Mouse (Mus musculus): ENCODE measurements around the gene Clec9a. TPM values are rescaled to one million over a fixed set of nuclear protein-coding genes. Genes with fewer than 3 reads are reported as not detected.
A peak's percentile ranks its signal among the peaks of the same experiment; 100 is the strongest.

Gene Clec9a
- polyA plus RNA-seq, 1 experiment from 2014 or later = 0.25 TPM

DNA sequence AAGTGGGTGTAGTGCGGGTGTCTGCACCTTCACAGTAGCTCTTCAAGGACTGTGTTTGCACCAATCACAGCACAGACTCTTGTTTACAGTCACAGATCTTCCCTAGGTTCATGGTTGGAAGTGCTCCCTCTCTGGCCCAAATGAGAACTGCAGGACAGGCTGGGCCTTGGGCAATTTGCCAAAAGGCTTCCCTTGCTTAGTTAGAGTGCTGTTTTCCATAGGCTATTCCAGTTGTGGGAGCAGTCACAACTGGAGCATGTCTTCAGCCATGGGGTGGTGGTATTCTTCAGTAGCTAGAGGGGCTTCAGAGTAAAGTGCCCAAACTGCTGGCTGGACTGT lies 15.0 kb downstream of the Clec9a start:
- Histone ChIP-seq H3K27me3 (no peaks in the 10 kb centered on the region), H3K9me3 (replicated peaks) (no peaks in the 10 kb centered on the region), H3K36me3 (replicated peaks) (no peaks in the 10 kb centered on the region), H3K27ac (replicated peaks) (no peak overlapping the region), H3K9ac (no peak overlapping the region), H3K4me2 (no peak overlapping the region), H3K4me1 (replicated peaks) (0 out of 2 replicates have a peak, but pooled peaks cover 7% of the 10 kb centered on the region), H3K4me3 (replicated peaks) (no peak overlapping the region)
- peak; percentile 55; the same call in 1 of the 2 replicates for ATAC-seq (ENCODE audit: insufficient read depth)
- WGBS (ENCODE audit: insufficient replicate concordance) = 11% methylated on average over 1 of the region's 1 CpGs

DNA sequence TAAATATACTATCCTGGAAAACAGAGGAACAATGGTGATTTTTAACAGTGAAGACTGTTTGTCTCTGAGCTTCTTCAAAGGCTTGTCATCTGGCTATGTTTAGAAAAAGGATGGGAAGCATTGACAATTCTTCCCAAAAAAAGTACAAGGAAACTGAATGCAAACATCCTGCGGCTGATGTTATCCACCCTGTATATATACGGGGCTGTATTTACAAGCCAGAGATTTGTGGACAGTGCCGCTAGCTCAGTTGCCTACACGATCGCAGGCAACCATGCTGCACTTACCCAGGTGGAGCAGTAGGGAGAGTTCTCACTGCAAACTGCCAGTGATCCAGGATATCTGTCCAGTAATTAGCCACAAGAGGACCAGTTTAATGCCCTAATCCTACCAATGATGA lies 16.6 kb downstream of the Clec9a start:
- H3K36me3 ChIP-seq (replicated peaks) = no peaks in the 10 kb centered on the region
- H3K4me2 ChIP-seq = no peak overlapping the region
- no peak overlapping the region for H3K9ac ChIP-seq
- ATAC-seq (ENCODE audit: insufficient read depth) = 0 out of 2 replicates have a peak, but pooled peaks have one; percentile 13
- H3K4me3 ChIP-seq (replicated peaks) = no peak overlapping the region
- H3K27ac ChIP-seq (replicated peaks) = peak overlapping the region; percentile 38; the same call in 1 of the 2 replicates
- H3K4me1 ChIP-seq (replicated peaks) = 0 out of 2 replicates have a peak, but pooled peaks cover 7% of the 10 kb centered on the region
- H3K27me3 ChIP-seq = no peaks in the 10 kb centered on the region
- 13% methylated on average over 5 of the region's 5 CpGs for WGBS (ENCODE audit: insufficient replicate concordance)
- H3K9me3 ChIP-seq (replicated peaks) = no peaks in the 10 kb centered on the region

DNA sequence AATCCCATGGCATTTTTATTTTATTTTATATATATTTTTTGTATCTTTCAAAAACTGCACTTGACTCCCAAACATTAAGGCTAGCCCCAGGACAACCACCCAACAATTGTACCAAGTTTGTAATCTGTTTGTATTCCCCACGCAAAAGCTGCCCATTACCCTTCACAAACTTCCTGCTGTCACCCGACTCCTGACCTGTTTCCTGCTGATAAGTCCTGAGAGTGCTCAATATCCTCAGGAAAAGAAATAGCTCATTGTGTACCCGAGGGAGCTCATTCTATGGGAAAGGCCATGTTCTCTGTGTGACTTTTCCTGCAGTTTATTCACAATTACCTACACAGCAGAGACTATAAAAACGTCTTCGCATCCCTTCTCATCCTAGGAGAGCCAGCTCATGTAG lies 17.1 kb downstream of the Clec9a start:
- WGBS (ENCODE audit: insufficient replicate concordance) = 12% methylated on average over 5 of the region's 5 CpGs
- Histone ChIP-seq H3K27me3 (no peaks in the 10 kb centered on the region), H3K4me1 (replicated peaks) (0 out of 2 replicates have a peak, but pooled peaks cover 7% of the 10 kb centered on the region), H3K4me3 (replicated peaks) (no peak overlapping the region), H3K9me3 (replicated peaks) (no peaks in the 10 kb centered on the region), H3K4me2 (no peak overlapping the region), H3K9ac (no peak overlapping the region), H3K27ac (replicated peaks) (no peak overlapping the region), H3K36me3 (replicated peaks) (no peaks in the 10 kb centered on the region)
- ATAC-seq (ENCODE audit: insufficient read depth) = peak; percentile 14; the same call in 1 of the 2 replicates

DNA sequence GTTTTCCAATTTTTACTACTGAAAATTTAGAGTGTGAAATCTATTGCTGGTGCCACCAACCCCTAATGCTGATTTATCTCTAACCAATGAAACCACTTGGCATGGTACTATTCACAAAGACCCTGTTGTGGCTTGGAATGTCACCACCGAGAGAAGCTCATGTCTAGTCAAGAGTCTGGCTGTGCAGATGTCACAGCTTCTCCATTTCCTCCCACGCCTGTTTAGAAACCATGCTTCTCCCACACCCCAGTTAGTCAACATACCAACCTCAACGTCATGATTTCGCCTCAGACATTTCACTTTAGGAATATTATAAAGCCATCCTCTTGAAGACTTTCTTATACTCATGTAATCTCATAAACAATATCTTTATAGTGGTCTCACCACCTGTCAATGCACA lies 18.6 kb downstream of the Clec9a start:
- no peaks in the 10 kb centered on the region for H3K36me3 ChIP-seq (replicated peaks)
- H3K4me3 ChIP-seq (replicated peaks) = no peak overlapping the region
- 0 out of 2 replicates have a peak, but pooled peaks cover 7% of the 10 kb centered on the region for H3K4me1 ChIP-seq (replicated peaks)
- H3K27me3 ChIP-seq = no peaks in the 10 kb centered on the region
- no peak for ATAC-seq (ENCODE audit: insufficient read depth)
- WGBS (ENCODE audit: insufficient replicate concordance) = 30% methylated on average over 4 of the region's 4 CpGs
- H3K4me2 ChIP-seq = no peak overlapping the region
- H3K27ac ChIP-seq (replicated peaks) = no peak overlapping the region
- H3K9ac ChIP-seq = no peak overlapping the region
- H3K9me3 ChIP-seq (replicated peaks) = no peaks in the 10 kb centered on the region

DNA sequence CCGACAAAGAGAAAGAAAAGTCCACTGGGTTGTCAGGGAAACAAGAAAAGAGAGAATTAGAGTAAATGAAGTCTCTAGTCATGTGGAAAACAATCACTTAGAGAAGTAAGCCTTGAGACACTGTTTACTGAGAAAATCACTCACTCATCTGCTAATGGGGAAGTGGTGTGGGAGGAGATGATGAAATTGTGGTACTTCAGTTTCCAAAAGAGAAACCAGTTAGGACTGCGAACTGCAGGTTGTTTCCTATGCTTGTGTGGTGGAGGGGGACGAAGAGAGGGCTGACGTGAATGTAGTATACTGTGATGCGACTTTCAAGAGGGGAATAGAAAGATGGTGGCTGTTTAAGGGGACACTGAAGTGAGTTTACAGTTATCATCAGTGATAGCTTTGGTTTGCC lies 25.6 kb downstream of the Clec9a start:
- no peaks in the 10 kb centered on the region for H3K4me1 ChIP-seq (replicated peaks)
- no peak overlapping the region for H3K4me3 ChIP-seq (replicated peaks)
- 0 out of 2 replicates have a peak, but pooled peaks have one; percentile 12 for ATAC-seq (ENCODE audit: insufficient read depth)
- 19% methylated on average over 5 of the region's 5 CpGs for WGBS (ENCODE audit: insufficient replicate concordance)
- H3K9ac ChIP-seq = no peak overlapping the region
- no peaks in the 10 kb centered on the region for H3K27me3 ChIP-seq
- H3K4me2 ChIP-seq = no peak overlapping the region
- no peaks in the 10 kb centered on the region for H3K9me3 ChIP-seq (replicated peaks)
- H3K36me3 ChIP-seq (replicated peaks) = no peaks in the 10 kb centered on the region
- no peak overlapping the region for H3K27ac ChIP-seq (replicated peaks)

DNA sequence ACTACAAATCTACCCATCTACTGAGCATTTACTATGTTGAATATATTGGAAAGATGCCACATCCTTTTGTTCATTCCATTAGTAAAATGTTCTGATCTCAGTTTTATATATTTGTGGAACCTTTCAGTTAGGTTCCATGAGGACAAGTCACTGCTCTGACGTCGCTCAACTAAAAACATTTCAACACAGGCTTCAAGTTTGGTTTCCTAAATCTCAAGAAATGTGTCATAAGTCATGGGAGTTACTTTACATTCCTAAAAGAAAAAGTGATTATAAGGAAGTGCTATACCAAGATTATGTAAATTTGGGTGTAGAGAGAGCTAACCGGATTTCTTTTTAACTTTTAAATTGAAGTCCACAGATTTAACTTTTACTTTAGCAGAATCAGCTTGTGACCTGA lies 27.4 kb downstream of the Clec9a start:
- Histone ChIP-seq H3K4me1 (replicated peaks) (no peaks in the 10 kb centered on the region), H3K9me3 (replicated peaks) (no peaks in the 10 kb centered on the region), H3K9ac (no peak overlapping the region), H3K36me3 (replicated peaks) (no peaks in the 10 kb centered on the region), H3K4me2 (no peak overlapping the region), H3K27ac (replicated peaks) (no peak overlapping the region), H3K27me3 (no peaks in the 10 kb centered on the region), H3K4me3 (replicated peaks) (no peak overlapping the region)
- WGBS (ENCODE audit: insufficient replicate concordance) = 61% methylated on average over 3 of the region's 3 CpGs
- no peak for ATAC-seq (ENCODE audit: insufficient read depth)

DNA sequence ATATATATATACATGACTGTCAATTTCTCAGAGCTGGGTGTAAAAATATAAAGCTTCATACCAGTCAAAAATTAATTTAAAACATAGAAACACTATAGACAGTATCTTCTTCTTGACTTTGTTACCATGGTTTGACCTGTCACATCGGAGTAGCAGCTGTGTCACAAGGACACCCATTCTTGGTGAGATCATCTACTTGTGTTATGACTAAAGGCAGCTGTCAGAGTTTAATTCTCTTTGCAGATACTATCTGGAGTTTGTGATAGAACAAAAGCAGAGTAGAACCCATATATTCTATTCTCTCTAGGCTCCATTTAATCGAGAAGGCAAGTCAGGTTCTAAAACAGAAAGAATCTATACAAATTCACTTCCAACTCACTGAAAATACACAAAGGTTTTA lies 29.4 kb downstream of the Clec9a start:
- Histone ChIP-seq H3K9me3 (replicated peaks) (no peaks in the 10 kb centered on the region), H3K27me3 (no peaks in the 10 kb centered on the region), H3K36me3 (replicated peaks) (no peaks in the 10 kb centered on the region), H3K4me3 (replicated peaks) (no peak overlapping the region), H3K4me2 (no peak overlapping the region), H3K4me1 (replicated peaks) (no peaks in the 10 kb centered on the region), H3K9ac (no peak overlapping the region), H3K27ac (replicated peaks) (no peak overlapping the region)
- no peak for ATAC-seq (ENCODE audit: insufficient read depth)
- WGBS (ENCODE audit: insufficient replicate concordance) = 76% methylated on average over 2 of the region's 2 CpGs

DNA sequence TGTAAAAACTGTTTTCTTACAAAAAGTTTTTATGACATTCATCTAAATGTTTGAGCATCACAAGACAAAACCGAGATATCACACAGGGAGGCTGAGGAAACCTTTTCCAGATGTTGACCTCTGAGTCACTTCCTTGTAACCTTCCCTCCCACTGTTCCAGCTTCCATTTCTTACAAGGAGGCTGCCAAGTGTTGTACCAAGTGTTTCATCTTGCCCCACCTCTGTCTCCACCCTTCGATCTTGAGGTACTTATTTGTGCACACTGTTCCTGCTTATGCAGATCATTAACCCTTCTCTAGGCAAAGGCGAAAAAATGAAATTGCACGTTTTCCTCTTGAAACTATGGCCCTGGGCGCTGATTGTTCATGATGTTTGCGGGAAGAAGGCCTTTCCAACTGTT lies 41.1 kb downstream of the Clec9a start:
- Histone ChIP-seq H3K9me3 (replicated peaks) (no peaks in the 10 kb centered on the region), H3K4me1 (replicated peaks) (no peaks in the 10 kb centered on the region), H3K4me3 (replicated peaks) (no peak overlapping the region), H3K36me3 (replicated peaks) (no peaks in the 10 kb centered on the region), H3K27me3 (no peaks in the 10 kb centered on the region), H3K27ac (replicated peaks) (no peak overlapping the region), H3K4me2 (no peak overlapping the region), H3K9ac (no peak overlapping the region)
- no peak for ATAC-seq (ENCODE audit: insufficient read depth)
- 64% methylated on average over 6 of the region's 6 CpGs for WGBS (ENCODE audit: insufficient replicate concordance)

DNA sequence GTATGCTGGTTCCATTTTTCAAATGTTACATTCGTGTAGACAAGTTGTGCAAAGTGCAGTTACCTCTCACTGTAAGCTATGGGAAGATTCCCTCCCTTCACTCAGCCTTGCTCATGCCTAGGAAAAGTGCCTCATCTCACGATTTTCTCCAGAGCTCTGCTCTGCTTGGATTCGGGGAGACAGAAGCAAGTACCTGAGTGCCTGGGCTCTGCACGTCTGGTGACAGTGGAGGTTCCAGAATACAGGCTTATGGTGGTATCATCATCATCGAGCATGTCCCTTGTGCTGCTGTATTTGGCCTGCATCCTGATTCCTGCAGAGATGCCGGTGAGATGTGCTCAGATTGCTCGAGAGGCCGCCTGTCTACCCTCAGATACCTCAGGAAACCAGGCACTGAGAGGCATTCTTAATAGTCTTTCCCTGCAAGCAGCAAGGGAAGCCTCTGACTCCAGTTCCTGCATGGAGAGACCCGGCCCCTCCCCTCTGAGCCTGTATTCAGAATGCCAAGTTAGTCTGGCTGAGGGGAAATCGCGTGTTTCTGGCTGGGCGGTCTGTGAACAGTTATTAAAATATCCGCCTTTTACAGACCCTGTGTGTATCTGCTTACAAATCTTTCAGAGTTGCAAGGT lies 42.9 kb downstream of the Clec9a start, which contains the start of gene Clec1a:
TSS of gene Clec1a (minus strand) at position 590 of the 629 bp plus-strand sequence.
- Histone ChIP-seq H3K4me1 (replicated peaks) (no peaks in the 10 kb centered on the region), H3K4me3 (replicated peaks) (no peak within 1 kb of the TSS), H3K27me3 (no peaks in the 10 kb centered on the region), H3K36me3 (replicated peaks) (no peaks in the 10 kb centered on the region), H3K9ac (no peak within 1 kb of the TSS), H3K9me3 (replicated peaks) (no peaks in the 10 kb centered on the region), H3K4me2 (no peak within 1 kb of the TSS), H3K27ac (replicated peaks) (no peak within 1 kb of the TSS)
- 41% methylated on average over 13 of the region's 13 CpGs for WGBS (ENCODE audit: insufficient replicate concordance)
- no peak for ATAC-seq (ENCODE audit: insufficient read depth)

DNA sequence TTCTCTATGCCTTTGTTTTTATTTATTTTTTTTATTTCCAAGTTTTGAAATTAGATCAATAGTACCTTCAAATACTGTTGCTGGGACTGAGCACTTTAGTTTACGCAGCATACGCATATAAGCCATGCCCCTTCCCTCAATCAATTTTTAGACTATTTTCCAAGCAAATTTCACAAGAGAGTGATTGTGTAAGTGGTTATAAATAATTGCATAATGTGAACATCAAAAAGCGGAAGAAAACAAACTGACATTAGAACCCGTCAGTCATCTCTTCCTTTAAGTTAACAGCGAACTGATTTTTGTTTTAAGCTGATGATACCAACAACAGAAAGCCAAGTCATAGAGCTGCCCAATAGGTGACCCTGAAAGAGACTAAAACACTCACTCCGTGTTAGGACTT lies 62.7 kb downstream of the Clec9a start:
- H3K4me1 ChIP-seq (replicated peaks) = no peaks in the 10 kb centered on the region
- H3K36me3 ChIP-seq (replicated peaks) = no peaks in the 10 kb centered on the region
- ATAC-seq (ENCODE audit: insufficient read depth) = no peak
- H3K4me2 ChIP-seq = no peak overlapping the region
- WGBS (ENCODE audit: insufficient replicate concordance) = 67% methylated on average over 6 of the region's 6 CpGs
- no peaks in the 10 kb centered on the region for H3K27me3 ChIP-seq
- H3K9me3 ChIP-seq (replicated peaks) = no peaks in the 10 kb centered on the region
- H3K4me3 ChIP-seq (replicated peaks) = no peak overlapping the region
- no peak overlapping the region for H3K27ac ChIP-seq (replicated peaks)
- no peak overlapping the region for H3K9ac ChIP-seq

DNA sequence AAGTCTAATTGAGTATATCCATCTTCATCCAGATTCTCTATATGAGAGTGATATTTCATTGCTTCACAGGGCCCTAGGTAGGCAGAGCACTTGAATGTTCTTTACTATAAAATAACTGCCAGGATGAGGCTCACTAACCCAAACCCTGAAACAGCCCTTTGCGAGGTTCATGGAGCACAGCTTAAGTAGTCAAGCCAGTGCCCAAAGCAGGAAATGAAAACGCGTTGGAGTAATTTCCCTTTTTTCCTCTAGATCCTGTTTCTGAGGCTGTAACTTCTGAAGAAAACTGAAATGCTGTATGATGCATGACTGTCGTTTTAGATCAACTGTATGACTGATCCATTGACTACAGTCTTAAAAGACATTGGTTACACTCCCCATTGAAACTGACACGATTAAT lies 64.0 kb downstream of the Clec9a start:
- no peaks in the 10 kb centered on the region for H3K36me3 ChIP-seq (replicated peaks)
- no peak overlapping the region for H3K4me2 ChIP-seq
- no peaks in the 10 kb centered on the region for H3K9me3 ChIP-seq (replicated peaks)
- H3K27ac ChIP-seq (replicated peaks) = no peak overlapping the region
- no peaks in the 10 kb centered on the region for H3K4me1 ChIP-seq (replicated peaks)
- H3K4me3 ChIP-seq (replicated peaks) = no peak overlapping the region
- WGBS (ENCODE audit: insufficient replicate concordance) = 32% methylated on average over 5 of the region's 5 CpGs
- ATAC-seq (ENCODE audit: insufficient read depth) = no peak
- no peak overlapping the region for H3K9ac ChIP-seq
- no peaks in the 10 kb centered on the region for H3K27me3 ChIP-seq
